Mouse (Mus musculus): Measurements from ENCODE around the gene Strbp. TPM values are rescaled to one million over a fixed set of nuclear protein-coding genes. Genes with fewer than 3 reads are reported as not detected.

Strbp gene
- polyA plus RNA-seq, 1 experiment from 2014 or later: 102 TPM

DNA sequence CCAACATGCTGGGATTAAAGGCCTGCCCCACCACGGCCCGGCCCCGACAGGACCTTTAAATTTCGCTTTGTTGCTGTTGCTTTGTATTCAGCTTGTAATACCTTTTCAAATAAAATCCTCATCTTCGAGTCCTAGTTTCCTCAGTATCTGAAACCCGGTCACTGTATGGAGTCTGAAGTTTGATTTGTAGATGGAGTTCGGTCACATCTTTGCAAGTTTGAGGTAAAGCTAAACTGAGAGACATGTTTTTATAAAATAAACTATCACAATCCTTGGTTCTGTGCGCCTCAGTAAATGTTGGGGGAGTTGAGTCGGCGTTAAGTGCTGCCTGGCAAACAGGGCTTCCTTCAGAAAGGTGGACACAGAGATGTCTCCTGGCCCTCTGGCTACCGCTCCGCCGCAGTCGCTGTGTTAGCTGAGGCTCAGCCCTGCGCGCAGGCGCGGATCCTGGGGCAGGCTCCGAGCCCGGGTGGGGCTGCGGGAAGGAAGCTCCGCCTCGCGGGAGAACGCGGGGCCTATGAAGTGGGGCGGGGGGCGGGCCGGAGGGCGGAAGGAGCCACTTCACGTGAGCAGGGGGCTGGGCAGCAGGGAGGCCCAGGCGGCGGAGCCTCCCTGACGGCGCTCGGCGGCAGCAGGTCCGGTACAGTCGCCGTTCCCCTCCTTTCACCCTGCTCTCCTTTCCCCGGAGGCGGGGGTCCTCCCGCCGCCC lies 251.8 kb downstream of the Strbp start:
- WGBS: 11% methylated on average over 31 of the region's 44 CpGs

DNA sequence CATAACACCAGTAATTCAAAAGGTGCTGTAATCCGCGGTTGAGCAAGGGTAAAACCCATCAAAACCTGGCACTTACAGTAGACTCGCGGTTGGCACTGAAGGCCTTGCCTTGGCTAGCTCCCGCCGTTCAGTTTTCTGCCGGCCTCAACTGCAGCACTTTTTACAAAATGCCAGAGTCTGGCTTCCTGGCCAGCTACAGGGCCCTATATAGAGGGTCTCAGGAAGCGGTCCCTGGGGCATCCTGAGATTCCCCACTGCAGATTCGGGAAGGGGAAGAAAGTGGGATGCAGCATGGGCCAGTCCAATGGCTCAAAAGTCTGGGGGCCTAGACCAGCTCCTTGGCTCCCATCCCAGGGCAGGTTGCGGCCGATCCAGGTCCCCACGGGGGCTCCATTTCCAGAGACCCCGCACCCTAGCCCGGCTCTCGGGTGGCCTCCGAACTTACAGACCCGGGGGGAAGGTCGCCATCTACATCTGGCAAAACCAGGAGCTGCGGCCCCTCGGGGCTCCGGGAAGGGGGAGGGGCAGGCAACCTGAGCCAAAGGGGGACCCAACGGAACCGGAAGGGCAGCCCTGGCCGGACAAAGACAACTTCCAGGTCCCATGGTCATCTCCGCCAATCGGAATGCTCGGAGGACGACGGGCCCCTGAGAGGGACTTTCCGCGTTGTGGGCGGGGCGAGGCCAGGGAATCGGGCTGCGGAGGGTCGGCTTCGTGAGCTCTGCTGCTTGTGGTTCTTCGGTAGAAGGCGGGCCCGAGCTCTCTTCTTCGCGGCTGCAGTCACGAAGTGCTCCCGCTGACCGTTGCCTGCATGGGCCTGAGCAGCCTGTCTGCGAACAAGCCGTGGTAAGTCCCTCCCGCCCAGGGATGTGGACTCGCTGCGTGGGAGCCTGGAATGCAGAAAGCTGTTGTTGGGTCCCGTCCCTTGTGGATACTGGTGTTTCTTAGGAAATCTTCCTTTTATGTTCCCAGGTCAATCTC lies 260.8 kb downstream of the Strbp start, which contains the start of the genes Zbtb26, Zbtb6 and Rabgap1:
Gene Zbtb26 (minus strand): TSS at position 525 of the 981 bp plus-strand sequence.
Gene Zbtb6 (minus strand): TSS at position 561 of the 981 bp plus-strand sequence.
Gene Rabgap1 (plus strand): TSS at position 669 of the 981 bp plus-strand sequence.
- peak within 1 kb of the TSS; percentile 80 for H3K4me2 ChIP-seq (replicated peaks)
- under 1% methylated on average over 51 of the region's 51 CpGs for WGBS
- H3K9ac ChIP-seq: peak within 1 kb of the TSS; percentile 90
- no peaks in the 10 kb centered on the region for H3K9me3 ChIP-seq (replicated peaks)
- ATAC-seq (ENCODE audit: low FRiP score): peak; percentile 98
- peaks cover 17% of the 10 kb centered on the region for H3K4me1 ChIP-seq
- no peaks in the 10 kb centered on the region for H3K27me3 ChIP-seq
- H3K27ac ChIP-seq: peak within 1 kb of the TSS; percentile 90
- H3K36me3 ChIP-seq: no peaks in the 10 kb centered on the region
- peak within 1 kb of the TSS; percentile 83 for H3K4me3 ChIP-seq

More for the DNA sequence above, 251.8 kb downstream of the Strbp start:
- Histone ChIP-seq H3K27ac (peak overlapping the region; percentile 89), H3K27me3 (no peaks in the 10 kb centered on the region), H3K4me3 (peak overlapping the region; percentile 95), H3K4me2 (replicated peaks) (peak overlapping the region; percentile 91), H3K36me3 (no peaks in the 10 kb centered on the region), H3K9me3 (replicated peaks) (no peaks in the 10 kb centered on the region), H3K9ac (peak overlapping the region; percentile 96), H3K4me1 (peaks cover 13% of the 10 kb centered on the region)
- peak; percentile 98 for ATAC-seq (ENCODE audit: low FRiP score)

Small RNA genes lying within 50 kb of the gene (microRNA-seq; reads per million reads assigned to microRNA genes)
- not detected for gene Mir5128

Other genes with a start within 250 kb of the Strbp start
- gene Gpr21, start 187.5 kb downstream of the Strbp start, polyA plus RNA-seq (2016; fragmentation: Nextera tagmentation; extraction: Ambion mirVana): 5.7 and 6.1 TPM in 2 replicates
- gene Crb2, start 72.4 kb upstream of the Strbp start, polyA plus RNA-seq (2016; fragmentation: Nextera tagmentation; extraction: Ambion mirVana): 12.3 and 14.7 TPM in 2 replicates